Mouse (Mus musculus): Measurements from ENCODE around the gene Plekhs1.
"Not testable (repeated sequence)": the region's sequence is repeated elsewhere in the genome, so short reads cannot be mapped to it uniquely, and the experiment has no call there.

The Plekhs1 gene

GRCm38 (mm10) chr19:56511207-56511606 is 49.8 kb downstream of the Plekhs1 start:
- not testable (repeated sequence) for DNase-seq (ENCODE audit: low read depth in 1 of 2, low spot score in 2 of 2)

- DNase-seq (ENCODE audit: low read depth in 1 of 2, low spot score in 2 of 2) = not testable (repeated sequence)
Measured at GRCm38 (mm10) chr19:56513527-56513926, 52.1 kb downstream of the Plekhs1 start.

GRCm38 (mm10) chr19:56519408-56519807 is 58.0 kb downstream of the Plekhs1 start:
- DNase-seq (ENCODE audit: low read depth in 1 of 2, low spot score in 2 of 2) = not testable (repeated sequence)

GRCm38 (mm10) chr19:56530529-56530928 is 69.1 kb downstream of the Plekhs1 start:
- not testable (repeated sequence) for DNase-seq (ENCODE audit: low read depth in 1 of 2, low spot score in 2 of 2)

GRCm38 (mm10) chr19:56531251-56531650 is 69.8 kb downstream of the Plekhs1 start:
- no peak for DNase-seq (ENCODE audit: low read depth in 1 of 2, low spot score in 2 of 2)

- no peak for DNase-seq (ENCODE audit: low read depth in 1 of 2, low spot score in 2 of 2)
Measured at GRCm38 (mm10) chr19:56533291-56534071, 72.0 kb downstream of the Plekhs1 start.

GRCm38 (mm10) chr19:56534337-56534736 is 72.9 kb downstream of the Plekhs1 start:
- DNase-seq (ENCODE audit: low read depth in 1 of 2, low spot score in 2 of 2) = no peak

- no peak for DNase-seq (ENCODE audit: low read depth in 1 of 2, low spot score in 2 of 2)
Measured at GRCm38 (mm10) chr19:56535064-56535463, 73.6 kb downstream of the Plekhs1 start.

GRCm38 (mm10) chr19:56535765-56536164 is 74.3 kb downstream of the Plekhs1 start:
- no peak for DNase-seq (ENCODE audit: low read depth in 1 of 2, low spot score in 2 of 2)

Measured in monocyte, adult 2 months (primary cell).